Mouse (Mus musculus) stomach, embryonic 14.5 days (tissue): ENCODE results near the gene Cox4i1. TPM values are rescaled to one million over a fixed set of nuclear protein-coding genes. Genes with fewer than 3 reads are reported as not detected.

Experiments used
- ATAC-seq: fragments of 200-750 bp; cut with Nextera tagmentation; 2 replicates; pipeline ENCODE4 v1.8.0; 2017; ENCODE audit warnings: low read depth, moderate TSS enrichment; ENCODE audit not compliant: insufficient number of reproducible peaks, insufficient read depth, low FRiP score
- H3K27ac ChIP-seq: fragments of 300-500 bp; sonication (generic); 2 replicates; pipeline ENCODE4 v1.5.1; 2014; ENCODE audit warnings: mild to moderate bottlenecking, low read length, moderate library complexity, mixed read lengths
- H3K27me3 ChIP-seq: fragments of 300-500 bp; sonication (generic); 2 replicates; pipeline ENCODE4 v1.6.1; 2014; ENCODE audit warnings: low read length, control low read depth, mixed read lengths; ENCODE audit not compliant: control insufficient read depth, insufficient read depth
- H3K36me3 ChIP-seq: fragments of 300-500 bp; sonication (generic); 2 replicates; pipeline ENCODE4 v1.6.1; 2014; ENCODE audit warnings: mild to moderate bottlenecking, control low read depth, low read length, moderate library complexity, mixed read lengths; ENCODE audit not compliant: control insufficient read depth, insufficient read depth
- H3K4me1 ChIP-seq: fragments of 300-500 bp; sonication (generic); 2 replicates; pipeline ENCODE4 v1.6.1; 2014; ENCODE audit warnings: low read length, control low read depth, mixed read lengths; ENCODE audit not compliant: control insufficient read depth, insufficient read depth
- H3K4me2 ChIP-seq: fragments of 300-500 bp; sonication (generic); replicated peaks from 2 replicates; pipeline ENCODE4 v1.6.1; 2014; ENCODE audit warnings: low read depth, low read length, control low read depth
- H3K4me3 ChIP-seq: fragments of 300-500 bp; sonication (generic); 2 replicates; pipeline ENCODE4 v1.5.1; 2014; ENCODE audit warnings: low read depth, low read length, control low read depth
- H3K9ac ChIP-seq: fragments of 300-500 bp; sonication (generic); replicated peaks from 2 replicates; pipeline ENCODE4 v1.6.1; 2014; ENCODE audit warnings: low read depth, mild to moderate bottlenecking, control low read depth, low read length, moderate library complexity, mixed read lengths
- H3K9me3 ChIP-seq: fragments of 300-500 bp; sonication (generic); 2 replicates; pipeline ENCODE4 v1.6.1; 2016; ENCODE audit warnings: low read depth, low read length, control low read depth; ENCODE audit not compliant: control insufficient read depth
- WGBS: fragments of 180-500 bp; shearing (Covaris S2); extraction: QIAGEN DNeasy Blood & Tissue Kit; methylation state at CpG from one replicate; pipeline ENCODE4 v1.1.7; 2014; 5-methylcytosine and 5-hydroxymethylcytosine counted together
- polyA plus RNA-seq: library from polyadenylated mRNA; unstranded; fragments of >200 nt; fragmentation: Nextera tagmentation; extraction: Ambion mirVana; gene quantifications from 2 replicates; pipeline ENCODE4 v1.2.1, GENCODE M21; 2014

The Cox4i1 gene
- polyA plus RNA-seq, 1 experiment from 2014 or later: 1,156 TPM

DNA sequence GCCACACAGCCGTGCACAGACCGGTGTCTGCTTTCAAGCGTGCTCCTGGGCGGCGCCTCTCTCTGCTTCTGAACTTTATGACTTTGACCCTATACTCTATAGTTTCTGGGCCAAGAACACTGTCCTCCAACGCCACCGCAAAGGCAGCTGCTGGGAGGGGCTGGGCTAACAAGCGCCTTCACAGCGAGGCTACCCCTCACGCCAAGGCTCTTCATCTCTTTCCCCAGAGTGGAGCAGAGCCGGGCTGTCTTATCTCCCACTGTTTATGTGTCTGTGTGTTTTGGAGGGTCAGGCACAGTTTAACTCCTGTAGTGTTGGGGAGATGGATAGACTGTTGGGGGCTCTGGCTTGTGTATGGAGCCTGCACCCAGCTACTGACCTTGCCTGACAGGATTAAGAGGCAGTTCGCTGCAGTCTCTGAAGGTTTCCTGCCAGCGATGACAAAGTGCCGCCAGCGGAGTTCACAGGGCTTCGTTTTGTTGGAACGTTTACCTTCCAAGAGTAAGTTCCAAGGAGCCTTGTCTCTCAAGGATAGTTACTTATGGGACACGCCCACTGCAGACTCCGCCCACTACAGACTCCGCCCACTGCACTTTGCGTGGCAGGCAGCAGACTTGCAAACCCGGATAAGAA lies 26.0 kb downstream of the Cox4i1 start:
- Histone ChIP-seq H3K9me3 (no peaks in the 10 kb centered on the region; the same call in 1 of the 2 replicates), H3K36me3 (no peaks in the 10 kb centered on the region), H3K9ac (no peak overlapping the region), H3K4me1 (peaks cover 40% of the 10 kb centered on the region), H3K4me3 (no peak overlapping the region), H3K4me2 (peak overlapping the region; percentile 24), H3K27ac (peak overlapping the region; percentile 61; the same call in 1 of the 2 replicates), H3K27me3 (no peaks in the 10 kb centered on the region)
- 8% methylated on average over 22 of the region's 22 CpGs for WGBS
- peak; percentile 81 for ATAC-seq

DNA sequence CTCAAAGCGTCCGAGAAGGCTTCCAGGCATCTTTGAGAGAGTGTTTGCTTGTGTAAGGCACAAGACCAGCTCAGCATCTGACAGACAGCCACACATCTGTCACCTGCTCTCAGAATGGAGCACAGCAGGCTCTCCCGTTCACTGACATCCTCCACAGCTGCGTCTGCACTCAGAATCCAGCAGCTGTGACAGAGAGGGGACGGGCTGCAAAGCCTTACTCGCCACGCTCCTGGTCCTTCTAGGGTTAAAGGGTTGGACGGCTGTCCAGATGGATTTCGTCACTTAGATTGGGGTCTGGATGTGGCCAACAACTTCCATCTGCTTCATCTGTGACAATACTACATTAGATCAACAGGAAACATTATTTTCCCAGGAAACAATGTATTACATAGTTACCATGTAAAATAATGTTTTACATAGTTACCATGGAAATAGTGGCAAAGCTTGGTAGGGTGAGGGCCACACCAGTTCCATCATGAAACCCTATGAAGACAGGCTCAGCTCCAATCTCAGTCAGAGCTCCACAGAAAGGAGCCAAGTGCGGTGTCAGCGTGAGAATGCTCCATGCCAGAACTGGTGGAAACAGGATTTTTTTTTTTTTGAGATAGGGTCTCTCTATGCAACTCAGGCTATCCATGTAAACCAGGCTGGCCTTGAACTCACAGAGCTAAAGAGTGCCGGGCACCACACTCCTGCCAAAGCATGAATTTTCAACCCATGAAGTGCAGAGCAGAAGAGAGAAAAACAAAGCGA lies 28.6 kb downstream of the Cox4i1 start:
- Histone ChIP-seq H3K4me3 (no peak overlapping the region), H3K9me3 (no peaks in the 10 kb centered on the region; the same call in 1 of the 2 replicates), H3K9ac (no peak overlapping the region), H3K27ac (peak overlapping the region; percentile 66), H3K36me3 (no peaks in the 10 kb centered on the region), H3K4me1 (peaks cover 40% of the 10 kb centered on the region), H3K27me3 (no peaks in the 10 kb centered on the region), H3K4me2 (no peak overlapping the region)
- 33% methylated on average over 13 of the region's 13 CpGs for WGBS
- peak; percentile 42; the same call in 1 of the 2 replicates for ATAC-seq

- H3K9ac ChIP-seq: no peak overlapping the region
- ATAC-seq: no peak
- peak overlapping the region; percentile 66; the same call in 1 of the 2 replicates for H3K27ac ChIP-seq
- peaks cover 40% of the 10 kb centered on the region for H3K4me1 ChIP-seq
- H3K4me3 ChIP-seq: no peak overlapping the region
- H3K9me3 ChIP-seq: no peaks in the 10 kb centered on the region; the same call in 1 of the 2 replicates
- H3K4me2 ChIP-seq: no peak overlapping the region
- no peaks in the 10 kb centered on the region for H3K27me3 ChIP-seq
- WGBS: 60% methylated on average over 17 of the region's 17 CpGs
- H3K36me3 ChIP-seq: no peaks in the 10 kb centered on the region
These were observed 29.3 kb downstream of the Cox4i1 start for GRCm38 (mm10) chr8:120697154-120697978.

- H3K27ac ChIP-seq: peak overlapping the region; percentile 39; the same call in 1 of the 2 replicates
- H3K36me3 ChIP-seq: no peaks in the 10 kb centered on the region
- no peak overlapping the region for H3K4me2 ChIP-seq
- H3K4me3 ChIP-seq: no peak overlapping the region
- H3K27me3 ChIP-seq: no peaks in the 10 kb centered on the region
- no peaks in the 10 kb centered on the region; the same call in 1 of the 2 replicates for H3K9me3 ChIP-seq
- H3K4me1 ChIP-seq: peaks cover 36% of the 10 kb centered on the region
- H3K9ac ChIP-seq: no peak overlapping the region
- ATAC-seq: no peak
These were observed 29.9 kb downstream of the Cox4i1 start for GRCm38 (mm10) chr8:120697979-120698272.

GRCm38 (mm10) chr8:120698426-120698825 lies 30.4 kb downstream of the Cox4i1 start:
- ATAC-seq: no peak
- Histone ChIP-seq H3K4me2 (no peak overlapping the region), H3K4me3 (no peak overlapping the region), H3K27ac (peak overlapping the region; percentile 39; the same call in 1 of the 2 replicates), H3K36me3 (no peaks in the 10 kb centered on the region), H3K27me3 (no peaks in the 10 kb centered on the region), H3K9ac (no peak overlapping the region), H3K4me1 (peaks cover 35% of the 10 kb centered on the region), H3K9me3 (no peaks in the 10 kb centered on the region; the same call in 1 of the 2 replicates)
- WGBS: 54% methylated on average over 7 of the region's 7 CpGs

GRCm38 (mm10) chr8:120699079-120699478 lies 31.1 kb downstream of the Cox4i1 start:
- Histone ChIP-seq H3K9ac (no peak overlapping the region), H3K27ac (no peak overlapping the region), H3K4me2 (no peak overlapping the region), H3K27me3 (no peaks in the 10 kb centered on the region), H3K36me3 (no peaks in the 10 kb centered on the region), H3K4me3 (no peak overlapping the region), H3K9me3 (no peaks in the 10 kb centered on the region; the same call in 1 of the 2 replicates), H3K4me1 (peaks cover 33% of the 10 kb centered on the region)
- 63% methylated on average over 6 of the region's 6 CpGs for WGBS
- no peak for ATAC-seq

DNA sequence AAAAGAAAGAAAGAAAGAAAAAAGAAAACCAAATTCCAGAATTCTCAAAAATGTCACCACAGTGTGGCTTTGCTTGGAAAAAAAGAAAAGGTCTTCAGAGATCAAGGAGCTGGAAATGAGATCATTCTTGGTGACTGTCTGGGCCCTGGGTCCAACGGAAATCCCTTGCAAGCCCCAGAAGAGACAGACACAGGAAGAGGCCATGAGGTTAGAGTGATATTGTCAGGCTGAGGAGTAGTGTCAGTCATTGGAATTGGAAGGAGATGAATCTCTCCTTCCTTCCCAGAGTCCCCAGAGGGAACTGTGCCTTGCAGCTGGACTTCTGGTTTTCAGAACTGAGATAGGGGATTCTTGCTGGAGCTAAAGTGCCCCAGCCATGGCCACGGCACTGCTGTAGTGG lies 31.5 kb downstream of the Cox4i1 start:
- Histone ChIP-seq H3K4me3 (no peak overlapping the region), H3K4me2 (no peak overlapping the region), H3K9me3 (no peaks in the 10 kb centered on the region; the same call in 1 of the 2 replicates), H3K27me3 (no peaks in the 10 kb centered on the region), H3K27ac (no peak overlapping the region), H3K9ac (no peak overlapping the region), H3K4me1 (peaks cover 30% of the 10 kb centered on the region), H3K36me3 (no peaks in the 10 kb centered on the region)
- no peak for ATAC-seq
- WGBS: 73% methylated on average over 2 of the region's 2 CpGs

- no peaks in the 10 kb centered on the region for H3K36me3 ChIP-seq
- H3K9ac ChIP-seq: no peak overlapping the region
- WGBS: 84% methylated on average over 4 of the region's 4 CpGs
- H3K4me3 ChIP-seq: no peak overlapping the region
- peaks cover 27% of the 10 kb centered on the region for H3K4me1 ChIP-seq
- no peak for ATAC-seq
- no peaks in the 10 kb centered on the region; the same call in 1 of the 2 replicates for H3K9me3 ChIP-seq
- H3K4me2 ChIP-seq: no peak overlapping the region
- no peak overlapping the region for H3K27ac ChIP-seq
- no peaks in the 10 kb centered on the region for H3K27me3 ChIP-seq
These were observed 32.0 kb downstream of the Cox4i1 start for GRCm38 (mm10) chr8:120700053-120700452.
